25 mouse cellular contexts compared by ENCODE assay signal in genomic region chr1:91921702-91922101, GRCm38 (mm10).
A peak's percentile ranks its signal among the peaks of the same experiment; 100 is the strongest.
DNase-seq lines count a peak whose midpoint lies in the region; ATAC-seq and TF ChIP-seq lines count a peak whose summit lies in the region.
"Had no signal": no experiment of that assay in that cellular context is flagged by ENCODE, and none has a peak within 500 bp of the region (broad histone marks: within the 10 kb centered on the region; RNA-seq: fewer than 3 reads in every experiment).

No protein-coding gene starts in this region.

- H3K36me3 ChIP-seq in heart, adult 2 months (ENCODE audit: control insufficient read depth, insufficient read depth, low read length) = no peaks in the 10 kb centered on the region
- H3K36me3 ChIP-seq in heart, embryonic 12.5 days = no peaks in the 10 kb centered on the region
- H3K36me3 ChIP-seq in stomach, postnatal 0 days (ENCODE audit: control insufficient read depth, insufficient read depth, low read length) = no peaks in the 10 kb centered on the region
- H3K36me3 ChIP-seq: embryonic facial prominence, embryonic 12.5 days; embryonic facial prominence, embryonic 15.5 days; heart, embryonic 15.5 days; hindbrain, embryonic 12.5 days; hindbrain, embryonic 15.5 days; intestine, embryonic 15.5 days had no signal

- ATAC-seq in heart, embryonic 12.5 days (ENCODE audit: insufficient number of reproducible peaks, low FRiP score) = no peak
- no peak for ATAC-seq in stomach, postnatal 0 days (ENCODE audit: low FRiP score, low TSS enrichment)
- ATAC-seq: CD4-positive, CD25-positive, alpha-beta regulatory T cell, adult 4 months; forebrain, embryonic 14.5 days; forebrain, postnatal 0 days; intestine, embryonic 15.5 days had no signal

- TF ChIP-seq EP300 in heart, adult 2 months (IDR thresholded peaks at IDR 0.05; ENCODE audit: insufficient read depth, low read depth, low read length) = no peak
- no peak for TF ChIP-seq EP300 in stomach, postnatal 0 days (optimal IDR thresholded peaks at IDR 0.05)

- no peak overlapping the region for H3K9ac ChIP-seq in heart, adult 2 months (ENCODE audit: low read depth, low read length)
- H3K9ac ChIP-seq in heart, embryonic 12.5 days = no peak overlapping the region
- no peak overlapping the region for H3K9ac ChIP-seq in stomach, postnatal 0 days (ENCODE audit: low read length)
- H3K9ac ChIP-seq: embryonic facial prominence, embryonic 12.5 days; embryonic facial prominence, embryonic 15.5 days; forebrain, postnatal 0 days; heart, embryonic 15.5 days; hindbrain, embryonic 12.5 days; hindbrain, embryonic 15.5 days; intestine, embryonic 15.5 days had no signal

- no peaks in the 10 kb centered on the region for H3K9me3 ChIP-seq in heart, embryonic 12.5 days (replicated peaks)
- no peaks in the 10 kb centered on the region for H3K9me3 ChIP-seq in stomach, postnatal 0 days (ENCODE audit: control insufficient read depth, low read length)
- H3K9me3 ChIP-seq: embryonic facial prominence, embryonic 12.5 days; embryonic facial prominence, embryonic 15.5 days; heart, embryonic 15.5 days; hindbrain, embryonic 12.5 days; hindbrain, embryonic 15.5 days; intestine, embryonic 15.5 days had no signal

- H3K4me3 ChIP-seq in heart, adult 2 months = no peak overlapping the region
- H3K4me3 ChIP-seq in heart, embryonic 12.5 days = no peak overlapping the region
- H3K4me3 ChIP-seq in olfactory bulb, adult 2 months (ENCODE audit: insufficient read depth, low read depth, low read length) = no peak overlapping the region
- H3K4me3 ChIP-seq in stomach, postnatal 0 days (ENCODE audit: low read depth, low read length) = no peak overlapping the region
- H3K4me3 ChIP-seq: embryonic facial prominence, embryonic 12.5 days; embryonic facial prominence, embryonic 15.5 days; heart, embryonic 15.5 days; hindbrain, embryonic 12.5 days; hindbrain, embryonic 15.5 days; intestine, embryonic 15.5 days had no signal

- H3K4me2 ChIP-seq in heart, embryonic 12.5 days = no peak overlapping the region
- no peak overlapping the region for H3K4me2 ChIP-seq in stomach, postnatal 0 days (replicated peaks; ENCODE audit: low read depth)
- H3K4me2 ChIP-seq: embryonic facial prominence, embryonic 12.5 days; embryonic facial prominence, embryonic 15.5 days; heart, embryonic 11.5 days; heart, embryonic 15.5 days; hindbrain, embryonic 12.5 days; hindbrain, embryonic 15.5 days; intestine, embryonic 15.5 days had no signal

- no peaks in the 10 kb centered on the region for H3K79me2 ChIP-seq in heart, adult 2 months (replicated peaks; ENCODE audit: control insufficient read depth, insufficient read depth, low read length)

- peak overlapping the region; percentile 77 for H3K27ac ChIP-seq in heart, adult 2 months
- H3K27ac ChIP-seq in heart, embryonic 12.5 days (ENCODE audit: poor library complexity, severe bottlenecking) = no peak overlapping the region
- H3K27ac ChIP-seq in olfactory bulb, adult 2 months (ENCODE audit: insufficient read depth, low read depth, low read length) = peak overlapping the region; percentile 92; the same call in 1 of the 2 replicates
- H3K27ac ChIP-seq in stomach, postnatal 0 days (replicated peaks) = 0 out of 2 replicates have a peak overlapping the region, but pooled peaks have one; percentile 40
- H3K27ac ChIP-seq: embryonic facial prominence, embryonic 12.5 days; embryonic facial prominence, embryonic 15.5 days; heart, embryonic 15.5 days; hindbrain, embryonic 12.5 days; hindbrain, embryonic 15.5 days; intestine, embryonic 15.5 days had no signal

- no peak for DNase-seq in heart, adult 2 months
- DNase-seq in heart, postnatal 10 days = peak; percentile 24 to 32
- DNase-seq in heart, adult 9 months (ENCODE audit: low spot score in 2 of 2) = no peak
- no peak for DNase-seq in stomach, postnatal 0 days (ENCODE audit: low spot score)
- DNase-seq: adrenal gland, adult 2 months; adrenal gland, postnatal 14 days; cerebellum, adult 11 months; cerebellum, adult 2 months; cerebellum, adult 9-11 months; cerebellum, postnatal 25 days; forebrain, postnatal 0 days; gastrocnemius, postnatal 10 days; gastrocnemius, postnatal 36 days; kidney, adult 11 months had no signal

- no peak for TF ChIP-seq CTCF in heart, adult 2 months (IDR thresholded peaks at IDR 0.05)
- TF ChIP-seq CTCF in olfactory bulb, adult 2 months (IDR thresholded peaks at IDR 0.05; ENCODE audit: insufficient read depth, low read depth, low read length) = no peak
- TF ChIP-seq CTCF in stomach, postnatal 0 days (IDR thresholded peaks at IDR 0.05; ENCODE audit: low read depth) = no peak

- no peak for TF ChIP-seq POLR2A in heart, adult 2 months (IDR thresholded peaks at IDR 0.05; ENCODE audit: insufficient read depth, low read depth, low read length)
- TF ChIP-seq POLR2A in olfactory bulb, adult 2 months (IDR thresholded peaks at IDR 0.05; ENCODE audit: insufficient read depth, low read depth, low read length) = no peak

- intact Hi-C loops in heart, adult 2 months (cut with DNase I) = no loop called here
- intact Hi-C loops in heart, postnatal 10 days (cut with DNase I) = no loop called here

- 38% methylated on average over 4 of the region's 4 CpGs for WGBS in heart, adult 2 months
- 88% methylated on average over 4 of the region's 4 CpGs for WGBS in heart, embryonic 12.5 days
- 86% methylated on average over 4 of the region's 4 CpGs for WGBS in olfactory bulb, adult 2 months
- 78% methylated on average over 4 of the region's 4 CpGs for WGBS in stomach, postnatal 0 days

- peaks cover 18% of the 10 kb centered on the region for H3K4me1 ChIP-seq in heart, adult 2 months (ENCODE audit: control insufficient read depth, insufficient read depth, low read length)
- H3K4me1 ChIP-seq in heart, embryonic 12.5 days (replicated peaks) = peaks cover 24% of the 10 kb centered on the region
- peaks cover 55% of the 10 kb centered on the region for H3K4me1 ChIP-seq in olfactory bulb, adult 2 months (ENCODE audit: control insufficient read depth, insufficient read depth, low read length)
- 0 out of 2 replicates have a peak, but pooled peaks cover 3% of the 10 kb centered on the region for H3K4me1 ChIP-seq in stomach, postnatal 0 days (replicated peaks; ENCODE audit: control insufficient read depth, insufficient read depth)
- H3K4me1 ChIP-seq: hindbrain, embryonic 15.5 days had no signal

- H3K27me3 ChIP-seq in heart, adult 2 months (ENCODE audit: control insufficient read depth, insufficient read depth, low read length) = no peaks in the 10 kb centered on the region
- H3K27me3 ChIP-seq in heart, embryonic 12.5 days (replicated peaks) = no peaks in the 10 kb centered on the region
- H3K27me3 ChIP-seq in stomach, postnatal 0 days (ENCODE audit: control insufficient read depth, insufficient read depth, low read length) = no peaks in the 10 kb centered on the region
- H3K27me3 ChIP-seq: embryonic facial prominence, embryonic 12.5 days; embryonic facial prominence, embryonic 15.5 days; heart, embryonic 15.5 days; hindbrain, embryonic 12.5 days; hindbrain, embryonic 15.5 days; intestine, embryonic 15.5 days had no signal

Comparison
In these comparisons a context has a peak if more than half of its experiments do, and no peak if none do; other contexts are left out.
1. DNase-seq: peak in heart, postnatal 10 days (2 of 2); none in heart, adult 2 months (0 of 2), heart, adult 9 months (0 of 2) and stomach, postnatal 0 days (single experiment).